Mouse (Mus musculus) liver, embryonic 11.5 days (tissue): ENCODE data around the gene Znrf3. TPM values are rescaled to one million over a fixed set of nuclear protein-coding genes. Genes with fewer than 3 reads are reported as not detected.

ENCODE experiments used
- ATAC-seq: fragments of 200-750 bp; cut with Nextera tagmentation; replicated peaks from 2 replicates; pipeline ENCODE4 v1.8.0; 2017; ENCODE audit warnings: moderate number of reproducible peaks, mild to moderate bottlenecking, moderate TSS enrichment, moderate library complexity; ENCODE audit not compliant: low FRiP score
- DNase-seq: peaks from one replicate; pipeline ENCODE4 v3.0.0-alpha.2; 2017; ENCODE audit warnings: low spot score
- H3K27ac ChIP-seq: fragments of 300-500 bp; sonication (generic); 2 replicates; pipeline ENCODE4 v1.5.1; 2014; ENCODE audit warnings: mild to moderate bottlenecking, low read depth, low read length, control low read depth
- H3K27me3 ChIP-seq: fragments of 300-500 bp; sonication (generic); replicated peaks from 2 replicates; pipeline ENCODE4 v1.6.1; 2014; ENCODE audit warnings: low read length, mixed read lengths; ENCODE audit not compliant: control insufficient read depth, insufficient read depth
- H3K36me3 ChIP-seq: fragments of 300-500 bp; sonication (generic); 2 replicates; pipeline ENCODE4 v1.6.1; 2014; ENCODE audit warnings: mild to moderate bottlenecking, low read length, moderate library complexity, mixed read lengths; ENCODE audit not compliant: control insufficient read depth, insufficient read depth
- H3K4me1 ChIP-seq: fragments of 300-500 bp; sonication (generic); replicated peaks from 2 replicates; pipeline ENCODE4 v1.6.1; 2014; ENCODE audit warnings: low read length, mixed read lengths; ENCODE audit not compliant: control insufficient read depth, insufficient read depth
- H3K4me2 ChIP-seq: fragments of 300-500 bp; sonication (generic); 2 replicates; pipeline ENCODE4 v1.6.1; 2014; ENCODE audit warnings: mild to moderate bottlenecking, control low read depth, moderate library complexity
- H3K4me3 ChIP-seq: fragments of 300-500 bp; sonication (generic); 2 replicates; pipeline ENCODE4 v1.5.1; 2014; ENCODE audit warnings: low read depth, low read length, control low read depth
- H3K9ac ChIP-seq: fragments of 300-500 bp; sonication (generic); 2 replicates; pipeline ENCODE4 v1.6.1; 2014; ENCODE audit warnings: low read depth, low read length, control low read depth
- H3K9me3 ChIP-seq: fragments of 300-500 bp; sonication (generic); 2 replicates; pipeline ENCODE4 v1.6.1; 2016; ENCODE audit warnings: low read length, inconsistent platforms, mixed read lengths; ENCODE audit not compliant: control insufficient read depth
- WGBS: fragments of 180-500 bp; shearing (Covaris S2); extraction: QIAGEN DNeasy Blood & Tissue Kit; methylation state at CpG from one replicate; pipeline ENCODE4 v1.1.7; 2014; 5-methylcytosine and 5-hydroxymethylcytosine counted together
- polyA plus RNA-seq: library from polyadenylated mRNA; unstranded; fragments of >200 nt; fragmentation: Nextera tagmentation; extraction: Ambion mirVana; gene quantifications from 2 replicates; pipeline ENCODE4 v1.2.1, GENCODE M21; 2014

Znrf3 gene
- polyA plus RNA-seq, 1 experiment from 2014 or later = 9.0 TPM

DNA sequence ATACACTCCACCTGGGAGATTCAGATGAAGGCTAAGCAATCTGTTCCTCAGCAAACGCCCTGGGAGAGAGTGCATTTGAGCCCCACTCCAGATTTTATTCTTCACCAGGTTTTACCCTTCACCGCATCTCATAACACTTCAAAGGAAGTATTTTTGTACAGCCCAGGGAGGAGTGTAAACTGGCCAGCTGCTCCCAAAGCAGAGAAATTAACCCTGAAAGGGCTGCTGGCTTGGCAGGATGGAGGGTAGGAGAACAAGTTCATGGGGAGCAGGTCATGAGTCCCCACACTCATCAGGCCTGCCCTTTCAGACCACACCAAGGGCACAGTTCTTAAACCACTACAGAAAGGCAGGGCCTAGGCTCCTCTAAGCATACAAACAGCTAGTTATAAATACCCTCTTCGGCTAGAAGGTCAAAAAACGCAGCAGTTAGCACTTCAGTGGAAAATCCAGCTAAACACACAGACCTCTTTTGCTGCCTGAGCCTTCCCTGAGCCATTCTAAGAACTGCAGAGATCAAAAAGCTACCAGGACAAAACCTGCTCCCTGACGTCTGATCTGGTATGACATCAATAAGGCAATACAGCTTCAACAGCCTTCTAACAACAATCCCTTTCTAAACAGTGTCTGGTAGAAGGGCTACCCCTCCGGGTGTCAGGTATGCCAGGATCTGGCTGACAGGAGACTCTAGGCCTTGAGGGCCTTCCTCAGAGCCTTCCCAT, 28.9 kb downstream of the Znrf3 start:
- WGBS = 35% methylated on average over 6 of the region's 6 CpGs
- Histone ChIP-seq H3K9ac (no peak overlapping the region), H3K4me2 (0 out of 2 replicates have a peak overlapping the region, but pooled peaks have one; percentile 18), H3K9me3 (no peaks in the 10 kb centered on the region), H3K27me3 (no peaks in the 10 kb centered on the region), H3K4me1 (peaks cover 43% of the 10 kb centered on the region), H3K4me3 (no peak overlapping the region), H3K27ac (peak overlapping the region; percentile 28; the same call in 1 of the 2 replicates), H3K36me3 (no peaks in the 10 kb centered on the region)
- no peak for DNase-seq
- ATAC-seq = no peak

GRCm38 (mm10) chr11:5414856-5415616, 29.6 kb downstream of the Znrf3 start:
- H3K27me3 ChIP-seq = no peaks in the 10 kb centered on the region
- no peak overlapping the region for H3K4me3 ChIP-seq
- ATAC-seq (no peak), DNase-seq (no peak)
- no peak overlapping the region for H3K9ac ChIP-seq
- H3K27ac ChIP-seq = 0 out of 2 replicates have a peak overlapping the region, but pooled peaks have one; percentile 30
- H3K4me1 ChIP-seq = peaks cover 41% of the 10 kb centered on the region
- no peak overlapping the region for H3K4me2 ChIP-seq
- H3K36me3 ChIP-seq = no peaks in the 10 kb centered on the region
- no peaks in the 10 kb centered on the region for H3K9me3 ChIP-seq
- 51% methylated on average over 2 of the region's 2 CpGs for WGBS

- WGBS = 61% methylated on average over 2 of the region's 2 CpGs
- DNase-seq = no peak
Observed at GRCm38 (mm10) chr11:5412644-5413190, 31.9 kb downstream of the Znrf3 start.

DNA sequence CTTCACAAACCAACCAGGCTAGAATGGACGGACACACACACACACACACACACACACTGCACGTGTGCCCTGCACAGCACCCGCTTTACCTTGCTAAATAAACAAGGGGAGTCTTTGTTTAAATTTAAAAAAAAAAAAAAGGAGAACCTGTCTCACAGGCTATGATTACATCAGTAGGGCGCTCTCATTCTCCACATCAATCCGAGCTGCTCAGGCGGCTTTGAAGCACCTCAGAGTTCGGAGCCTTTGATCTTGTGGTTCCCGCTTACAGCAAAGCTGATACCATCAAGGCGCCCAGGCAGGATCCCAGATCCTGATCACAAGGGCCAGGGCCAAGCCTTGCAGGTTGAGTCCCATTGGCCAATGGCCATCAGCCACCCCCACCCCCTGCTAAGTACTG, 33.1 kb downstream of the Znrf3 start:
- no peak overlapping the region for H3K4me2 ChIP-seq
- H3K27ac ChIP-seq = no peak overlapping the region
- H3K4me3 ChIP-seq = no peak overlapping the region
- no peak overlapping the region for H3K9ac ChIP-seq
- 57% methylated on average over 9 of the region's 9 CpGs for WGBS
- no peaks in the 10 kb centered on the region for H3K27me3 ChIP-seq
- peaks cover 28% of the 10 kb centered on the region for H3K4me1 ChIP-seq
- DNase-seq (no peak), ATAC-seq (0 out of 2 replicates have a peak, but pooled peaks have one; percentile 29)
- no peaks in the 10 kb centered on the region for H3K9me3 ChIP-seq
- H3K36me3 ChIP-seq = no peaks in the 10 kb centered on the region

More at GRCm38 (mm10) chr11:5412644-5413190, 31.9 kb downstream of the Znrf3 start:
- H3K27ac ChIP-seq = no peak overlapping the region
- no peaks in the 10 kb centered on the region for H3K9me3 ChIP-seq
- H3K4me3 ChIP-seq = no peak overlapping the region
- H3K4me2 ChIP-seq = no peak overlapping the region
- no peak for ATAC-seq
- H3K27me3 ChIP-seq = no peaks in the 10 kb centered on the region
- H3K4me1 ChIP-seq = peaks cover 34% of the 10 kb centered on the region
- H3K36me3 ChIP-seq = no peaks in the 10 kb centered on the region
- H3K9ac ChIP-seq = no peak overlapping the region

DNA sequence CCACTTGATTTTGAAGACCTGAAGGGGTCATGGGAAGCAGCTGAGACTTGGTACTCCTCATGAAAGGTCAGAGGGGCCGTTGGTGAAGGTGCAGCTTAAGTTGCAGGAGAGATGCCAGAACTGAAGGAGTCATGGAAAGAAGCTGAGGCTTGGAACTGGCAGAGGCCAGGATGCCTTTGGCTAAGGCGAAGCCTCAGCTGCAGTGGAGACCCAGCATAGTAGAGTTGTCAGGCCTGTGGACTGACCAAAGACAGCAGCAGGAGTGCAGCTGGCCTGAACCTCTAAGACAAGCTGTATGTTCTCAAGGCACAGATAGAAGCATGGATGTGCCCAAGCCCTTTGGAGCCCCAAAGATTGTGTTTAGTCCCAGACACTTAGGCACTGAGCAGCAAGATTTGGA, 40.5 kb downstream of the Znrf3 start:
- no peak overlapping the region for H3K27ac ChIP-seq

GRCm38 (mm10) chr11:5402127-5402733, 42.4 kb downstream of the Znrf3 start:
- Histone ChIP-seq H3K9ac (no peak overlapping the region), H3K4me1 (no peaks in the 10 kb centered on the region; the same call in 1 of the 2 replicates), H3K27me3 (no peaks in the 10 kb centered on the region), H3K4me3 (no peak overlapping the region), H3K27ac (no peak overlapping the region), H3K4me2 (no peak overlapping the region), H3K36me3 (no peaks in the 10 kb centered on the region), H3K9me3 (no peaks in the 10 kb centered on the region)
- ATAC-seq = no peak
- peak; percentile 3 for DNase-seq
- WGBS = 88% methylated on average over 4 of the region's 4 CpGs

More for the DNA sequence above, 40.5 kb downstream of the Znrf3 start:
- DNase-seq (peak; percentile 26), ATAC-seq (no peak)
- Histone ChIP-seq H3K4me3 (no peak overlapping the region), H3K9me3 (no peaks in the 10 kb centered on the region), H3K9ac (no peak overlapping the region), H3K4me1 (no peaks in the 10 kb centered on the region; the same call in 1 of the 2 replicates), H3K27me3 (no peaks in the 10 kb centered on the region), H3K36me3 (no peaks in the 10 kb centered on the region), H3K4me2 (no peak overlapping the region)
- 82% methylated on average over 2 of the region's 2 CpGs for whole genome bisulfite sequencing

GRCm38 (mm10) chr11:5398301-5399053, 46.2 kb downstream of the Znrf3 start:
- no peak overlapping the region for H3K4me2 ChIP-seq
- ATAC-seq = no peak
- H3K9ac ChIP-seq = no peak overlapping the region
- peak; percentile 22 for DNase-seq
- no peak overlapping the region for H3K27ac ChIP-seq
- no peaks in the 10 kb centered on the region; the same call in 1 of the 2 replicates for H3K4me1 ChIP-seq
- H3K9me3 ChIP-seq = no peaks in the 10 kb centered on the region
- 62% methylated on average over 3 of the region's 3 CpGs for WGBS
- H3K36me3 ChIP-seq = no peaks in the 10 kb centered on the region
- H3K4me3 ChIP-seq = no peak overlapping the region
- no peaks in the 10 kb centered on the region for H3K27me3 ChIP-seq
